Mouse (Mus musculus): Measurements from ENCODE around the gene Cldnd2. TPM values are rescaled to one million over a fixed set of nuclear protein-coding genes. Genes with fewer than 3 reads are reported as not detected.

Cldnd2 gene
- total and polyA plus RNA-seq, 2 experiments, result 0.17 TPM; not detected in 1

- Histone ChIP-seq H3K27me3 (ENCODE audit: control insufficient read depth, insufficient read depth, low read length) (no peaks in the 10 kb centered on the region), H3K27ac (replicated peaks; ENCODE audit: insufficient read depth, low read depth, low read length) (peak overlapping the region; percentile 97), H3K36me3 (ENCODE audit: control insufficient read depth, insufficient read depth, low read length) (no peaks in the 10 kb centered on the region; the same call in 1 of the 2 replicates), H3K9ac (ENCODE audit: low read depth, low read length) (peak overlapping the region; percentile 76), H3K4me1 (ENCODE audit: control insufficient read depth, insufficient read depth, low read length) (peaks cover 20% of the 10 kb centered on the region), H3K79me2 (ENCODE audit: control insufficient read depth, insufficient read depth, low read length) (peaks cover 25% of the 10 kb centered on the region; the same call in 1 of the 2 replicates), H3K4me3 (ENCODE audit: insufficient read depth, low read depth, low read length) (peak overlapping the region; percentile 56)
- WGBS, result 60% methylated on average over 9 of the region's 9 CpGs
- TF ChIP-seq POLR2A (IDR thresholded peaks at IDR 0.05; ENCODE audit: extremely low read depth, insufficient read depth, low read length), result no peak
- no peak for TF ChIP-seq CTCF (IDR thresholded peaks at IDR 0.05; ENCODE audit: low read depth, low read length)
- DNase-seq (ENCODE audit: extremely low read depth, low read depth, low spot score), result no peak
These were observed 2.1 kb downstream of the Cldnd2 start for GRCm38 (mm10) chr7:43442684-43443083.

DNA sequence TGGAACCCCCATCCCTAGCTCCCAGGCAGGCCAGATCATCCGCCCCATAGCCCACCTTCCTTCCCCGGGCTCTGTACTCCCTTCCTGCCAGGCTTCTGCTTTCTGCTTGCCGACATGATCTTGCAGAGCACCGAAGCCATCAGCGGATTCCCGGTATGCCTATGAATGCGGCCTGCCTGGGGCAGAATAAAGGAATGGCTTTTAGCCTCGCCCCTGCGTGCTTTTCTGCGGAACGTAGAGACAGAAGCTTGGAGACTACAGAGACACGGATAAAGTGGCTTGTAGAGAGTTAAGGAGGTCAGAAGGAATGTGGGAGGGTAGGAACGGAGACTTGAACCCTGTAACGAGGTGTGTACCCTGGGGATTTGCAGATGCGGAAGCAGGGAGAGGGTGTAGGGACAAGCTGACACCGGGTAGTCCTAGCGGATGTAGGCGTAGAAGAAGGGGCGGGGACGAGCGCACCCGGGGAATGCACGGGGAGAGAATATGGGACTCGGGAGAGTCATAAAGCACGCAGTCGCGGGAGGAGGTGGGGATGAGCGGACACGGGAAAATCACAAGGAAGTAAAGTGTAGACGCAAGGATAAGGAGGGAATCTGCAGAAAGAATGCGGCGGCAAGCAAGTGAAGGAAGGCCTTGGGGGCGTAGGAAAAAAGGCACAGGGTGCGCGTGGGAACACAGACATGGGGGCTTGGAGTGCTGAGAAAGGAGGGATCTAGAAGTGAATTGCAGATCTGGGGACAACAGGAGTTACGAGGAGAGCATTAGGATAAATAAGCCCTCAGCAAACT, 2.7 kb downstream of the Cldnd2 start:
- Histone ChIP-seq H3K27me3 (ENCODE audit: control insufficient read depth, insufficient read depth, low read length) (no peaks in the 10 kb centered on the region), H3K79me2 (ENCODE audit: control insufficient read depth, insufficient read depth, low read length) (peaks cover 25% of the 10 kb centered on the region; the same call in 1 of the 2 replicates), H3K27ac (replicated peaks; ENCODE audit: insufficient read depth, low read depth, low read length) (peak overlapping the region; percentile 97), H3K36me3 (ENCODE audit: control insufficient read depth, insufficient read depth, low read length) (no peaks in the 10 kb centered on the region; the same call in 1 of the 2 replicates), H3K4me3 (ENCODE audit: insufficient read depth, low read depth, low read length) (peak overlapping the region; percentile 56), H3K9ac (ENCODE audit: low read depth, low read length) (peak overlapping the region; percentile 76), H3K4me1 (ENCODE audit: control insufficient read depth, insufficient read depth, low read length) (peaks cover 26% of the 10 kb centered on the region)
- peak; percentile 70 for DNase-seq (ENCODE audit: extremely low read depth, low read depth, low spot score)
- WGBS, result 2% methylated on average over 36 of the region's 36 CpGs
- TF ChIP-seq POLR2A (IDR thresholded peaks at IDR 0.05; ENCODE audit: extremely low read depth, insufficient read depth, low read length), result peak; percentile 39; the same call in 1 of the 2 replicates
- TF ChIP-seq CTCF (IDR thresholded peaks at IDR 0.05; ENCODE audit: low read depth, low read length), result no peak

- peak within 1 kb of the TSS; percentile 76 for H3K9ac ChIP-seq (ENCODE audit: low read depth, low read length)
- DNase-seq (ENCODE audit: extremely low read depth, low read depth, low spot score), result peak; percentile 94
- under 1% methylated on average over 27 of the region's 27 CpGs for WGBS
- H3K27me3 ChIP-seq (ENCODE audit: control insufficient read depth, insufficient read depth, low read length), result no peaks in the 10 kb centered on the region
- H3K79me2 ChIP-seq (ENCODE audit: control insufficient read depth, insufficient read depth, low read length), result peaks cover 25% of the 10 kb centered on the region; the same call in 1 of the 2 replicates
- peaks cover 29% of the 10 kb centered on the region for H3K4me1 ChIP-seq (ENCODE audit: control insufficient read depth, insufficient read depth, low read length)
- H3K4me3 ChIP-seq (ENCODE audit: insufficient read depth, low read depth, low read length), result peak within 1 kb of the TSS; percentile 58
- H3K36me3 ChIP-seq (ENCODE audit: control insufficient read depth, insufficient read depth, low read length), result no peaks in the 10 kb centered on the region; the same call in 1 of the 2 replicates
- TF ChIP-seq CTCF (IDR thresholded peaks at IDR 0.05; ENCODE audit: low read depth, low read length), result no peak
- TF ChIP-seq POLR2A (IDR thresholded peaks at IDR 0.05; ENCODE audit: extremely low read depth, insufficient read depth, low read length), result peak; percentile 97
- peak within 1 kb of the TSS; percentile 97 for H3K27ac ChIP-seq (replicated peaks; ENCODE audit: insufficient read depth, low read depth, low read length)
These were observed 3.3 kb downstream of the Cldnd2 start, which contains the start of the genes Etfb and Gm45233 for GRCm38 (mm10) chr7:43443917-43444293. TSS of gene Etfb (plus strand) at chr7:43444083. TSS of gene Gm45233 (plus strand) at chr7:43444128.

GRCm38 (mm10) chr7:43447801-43448200, 7.2 kb downstream of the Cldnd2 start:
- Histone ChIP-seq H3K79me2 (ENCODE audit: control insufficient read depth, insufficient read depth, low read length) (peaks cover 25% of the 10 kb centered on the region; the same call in 1 of the 2 replicates), H3K9ac (ENCODE audit: low read depth, low read length) (no peak overlapping the region), H3K4me1 (ENCODE audit: control insufficient read depth, insufficient read depth, low read length) (peaks cover 47% of the 10 kb centered on the region), H3K36me3 (ENCODE audit: control insufficient read depth, insufficient read depth, low read length) (no peaks in the 10 kb centered on the region; the same call in 1 of the 2 replicates), H3K27me3 (ENCODE audit: control insufficient read depth, insufficient read depth, low read length) (no peaks in the 10 kb centered on the region), H3K27ac (replicated peaks; ENCODE audit: insufficient read depth, low read depth, low read length) (0 out of 2 replicates have a peak overlapping the region, but pooled peaks have one; percentile 10), H3K4me3 (ENCODE audit: insufficient read depth, low read depth, low read length) (no peak overlapping the region)
- WGBS, result 14% methylated on average over 4 of the region's 4 CpGs
- TF ChIP-seq POLR2A (IDR thresholded peaks at IDR 0.05; ENCODE audit: extremely low read depth, insufficient read depth, low read length), result no peak
- TF ChIP-seq CTCF (IDR thresholded peaks at IDR 0.05; ENCODE audit: low read depth, low read length), result no peak
- DNase-seq (ENCODE audit: extremely low read depth, low read depth, low spot score), result peak; percentile 83

GRCm38 (mm10) chr7:43448246-43448645, 7.7 kb downstream of the Cldnd2 start:
- no peaks in the 10 kb centered on the region for H3K27me3 ChIP-seq (ENCODE audit: control insufficient read depth, insufficient read depth, low read length)
- H3K4me1 ChIP-seq (ENCODE audit: control insufficient read depth, insufficient read depth, low read length), result peaks cover 49% of the 10 kb centered on the region
- no peak for TF ChIP-seq POLR2A (IDR thresholded peaks at IDR 0.05; ENCODE audit: extremely low read depth, insufficient read depth, low read length)
- TF ChIP-seq CTCF (IDR thresholded peaks at IDR 0.05; ENCODE audit: low read depth, low read length), result no peak
- peaks cover 25% of the 10 kb centered on the region; the same call in 1 of the 2 replicates for H3K79me2 ChIP-seq (ENCODE audit: control insufficient read depth, insufficient read depth, low read length)
- DNase-seq (ENCODE audit: extremely low read depth, low read depth, low spot score), result peak; percentile 46
- H3K4me3 ChIP-seq (ENCODE audit: insufficient read depth, low read depth, low read length), result no peak overlapping the region
- no peaks in the 10 kb centered on the region; the same call in 1 of the 2 replicates for H3K36me3 ChIP-seq (ENCODE audit: control insufficient read depth, insufficient read depth, low read length)
- no peak overlapping the region for H3K27ac ChIP-seq (replicated peaks; ENCODE audit: insufficient read depth, low read depth, low read length)
- 43% methylated on average over 2 of the region's 3 CpGs for WGBS
- no peak overlapping the region for H3K9ac ChIP-seq (ENCODE audit: low read depth, low read length)

Data from liver, adult 2 months (tissue).